Mouse (Mus musculus): ENCODE results near the gene Crygf.
"Not testable (repeated sequence)": the region's sequence is repeated elsewhere in the genome, so short reads cannot be mapped to it uniquely, and the experiment has no call there.

Gene Crygf

GRCm38 (mm10) chr1:65926294-65926693 lies at the start of gene Crygf:
Gene Crygf, plus strand, starts transcription at chr1:65926520.
- no peak for DNase-seq

- DNase-seq, result no peak
Observed at GRCm38 (mm10) chr1:65925361-65926210, 734 bp upstream of the Crygf start.

GRCm38 (mm10) chr1:65926696-65927095 lies 376 bp downstream of the Crygf start:
- not testable (repeated sequence) for DNase-seq

- no peak for DNase-seq
Observed at GRCm38 (mm10) chr1:65930055-65930454, 3.7 kb downstream of the Crygf start.

- DNase-seq, result no peak
Observed at GRCm38 (mm10) chr1:65932091-65932812, 5.9 kb downstream of the Crygf start.
